Mouse (Mus musculus) MEL (cell line): ENCODE measurements around the gene Htr6. TPM values are rescaled to one million over a fixed set of nuclear protein-coding genes. Genes with fewer than 3 reads are reported as not detected.

Experiments used
- DNase-seq: peaks from one replicate; pipeline ENCODE4 v3.0.0; 2011; ENCODE audit warnings: low read depth, low spot score
- H3K27ac ChIP-seq: 2 replicates; pipeline ENCODE4 v1.5.1; 2012; ENCODE audit warnings: low read depth, mild to moderate bottlenecking, control low read depth, low read length, moderate library complexity; ENCODE audit not compliant: control insufficient read depth
- H3K27me3 ChIP-seq, 2 experiments: fragments of 150-350 bp in 1 of 2; sonication (generic) in 1 of 2; 2 replicates each; pipeline ENCODE4 v1.6.1; 2012; ENCODE audit warnings: low read length in 2 of 2, mild to moderate bottlenecking in 2 of 2, improper control_type of control experiment in 1 of 2, moderate library complexity in 1 of 2; ENCODE audit not compliant: insufficient read depth in 2 of 2, control insufficient read depth in 1 of 2
- H3K36me3 ChIP-seq, 2 experiments: 2 replicates each; pipeline ENCODE4 v1.6.1; 2012 to 2014; ENCODE audit warnings: low read length in 2 of 2, improper control_type of control experiment in 1 of 2, inconsistent platforms in 1 of 2, mild to moderate bottlenecking in 1 of 2; ENCODE audit not compliant: insufficient read depth in 2 of 2, control insufficient read depth in 1 of 2
- H3K4me1 ChIP-seq, 2 experiments: fragments of 150-350 bp in 1 of 2; sonication (generic) in 1 of 2; 2 replicates each; pipeline ENCODE4 v1.6.1; 2012; ENCODE audit warnings: low read length in 2 of 2, improper control_type of control experiment in 1 of 2, mild to moderate bottlenecking in 1 of 2; ENCODE audit not compliant: insufficient read depth in 2 of 2, control insufficient read depth in 1 of 2
- H3K4me3 ChIP-seq, 2 experiments: fragments of 150-350 bp in 1 of 2; sonication (generic) in 1 of 2; 2 replicates each; pipeline ENCODE4 v1.5.1; 2012; ENCODE audit warnings: low read depth in 2 of 2, low read length in 2 of 2, mild to moderate bottlenecking in 2 of 2, moderate library complexity in 2 of 2, control low read depth in 1 of 2, improper control_type of control experiment in 1 of 2; ENCODE audit not compliant: control insufficient read depth in 1 of 2, insufficient read depth in 1 of 2
- H3K79me2 ChIP-seq: 2 replicates; pipeline ENCODE4 v1.6.1; 2012; ENCODE audit warnings: mild to moderate bottlenecking, low read length, moderate library complexity; ENCODE audit not compliant: control insufficient read depth, poor library complexity, insufficient read depth
- H3K9ac ChIP-seq: 2 replicates; pipeline ENCODE4 v1.6.1; 2012; ENCODE audit warnings: low read depth, mild to moderate bottlenecking, control low read depth, low read length, moderate library complexity; ENCODE audit not compliant: control insufficient read depth, poor library complexity, severe bottlenecking
- H3K9me3 ChIP-seq: fragments of 150-350 bp; sonication (generic); replicated peaks from 2 replicates; pipeline ENCODE4 v1.6.1; 2012; ENCODE audit warnings: mild to moderate bottlenecking, low read length, improper control_type of control experiment, moderate library complexity; ENCODE audit not compliant: insufficient read depth
- BHLHE40 ChIP-seq: IDR thresholded peaks from 2 replicates; pipeline ENCODE4 v1.6.1; 2012; ENCODE audit warnings: low read depth, mild to moderate bottlenecking, inconsistent platforms, low read length, improper control_type of control experiment, borderline replicate concordance
- CHD1 ChIP-seq: IDR thresholded peaks from 2 replicates; pipeline ENCODE4 v1.6.1; 2012; ENCODE audit warnings: low read depth, mild to moderate bottlenecking, inconsistent platforms, low read length, improper control_type of control experiment
- CHD2 ChIP-seq: IDR thresholded peaks from 2 replicates; pipeline ENCODE4 v1.6.1; 2011; ENCODE audit warnings: low read length, improper control_type of control experiment
- CTCF ChIP-seq, 3 experiments: IDR thresholded peaks in 2 of 3; conservative IDR thresholded peaks in 1 of 3; 2 replicates each; pipeline ENCODE4 v1.5.1; 2011 to 2012; ENCODE audit warnings: low read length in 3 of 3, low read depth in 2 of 3, mild to moderate bottlenecking in 2 of 3, improper control_type of control experiment in 1 of 3, inconsistent platforms in 1 of 3, mixed read lengths in 1 of 3, moderate library complexity in 1 of 3; ENCODE audit not compliant: control insufficient read depth in 1 of 3, insufficient read depth in 1 of 3, poor library complexity in 1 of 3, severe bottlenecking in 1 of 3
- E2F4 ChIP-seq: IDR thresholded peaks from 2 replicates; pipeline ENCODE4 v1.6.1; 2011; ENCODE audit warnings: low read depth, low read length, improper control_type of control experiment, borderline replicate concordance
- ELF1 ChIP-seq: IDR thresholded peaks from 2 replicates; pipeline ENCODE4 v1.6.1; 2014; ENCODE audit warnings: low read depth, mild to moderate bottlenecking, inconsistent platforms, low read length, improper control_type of control experiment, moderate library complexity
- EP300 ChIP-seq, 2 experiments: IDR thresholded peaks; 2 replicates each; pipeline ENCODE4 v1.6.1; 2011; ENCODE audit warnings: improper control_type of control experiment in 2 of 2, low read length in 2 of 2, low read depth in 1 of 2, mild to moderate bottlenecking in 1 of 2
- ETS1 ChIP-seq: IDR thresholded peaks from 2 replicates; pipeline ENCODE4 v1.6.1; 2012; ENCODE audit warnings: low read depth, mild to moderate bottlenecking, inconsistent platforms, low read length, improper control_type of control experiment, moderate library complexity
- GABPA ChIP-seq: IDR thresholded peaks from 2 replicates; pipeline ENCODE4 v1.6.1; 2012; ENCODE audit warnings: low read depth, mild to moderate bottlenecking, inconsistent platforms, low read length, improper control_type of control experiment, moderate library complexity
- GATA1 ChIP-seq: IDR thresholded peaks from 2 replicates; pipeline ENCODE4 v1.6.1; 2011; ENCODE audit warnings: low read depth, low read length, improper control_type of control experiment
- HCFC1 ChIP-seq: IDR thresholded peaks from 2 replicates; pipeline ENCODE4 v1.6.1; 2012; ENCODE audit warnings: low read depth, mild to moderate bottlenecking, inconsistent platforms, low read length, improper control_type of control experiment, moderate library complexity
- JUND ChIP-seq: IDR thresholded peaks from 2 replicates; pipeline ENCODE4 v1.6.1; 2011; ENCODE audit warnings: low read depth, mild to moderate bottlenecking, improper control_type of control experiment, low read length
- KAT2A ChIP-seq: conservative IDR thresholded peaks from 2 replicates; pipeline ENCODE4 v1.6.1; 2012; ENCODE audit warnings: low read depth, low read length, improper control_type of control experiment, inconsistent platforms
- MAFK ChIP-seq: IDR thresholded peaks from 2 replicates; pipeline ENCODE4 v1.6.1; 2011; ENCODE audit warnings: low read depth, mild to moderate bottlenecking, low read length, improper control_type of control experiment, borderline replicate concordance
- MAX ChIP-seq: IDR thresholded peaks from 2 replicates; pipeline ENCODE4 v1.6.1; 2011; ENCODE audit warnings: low read length, improper control_type of control experiment
- MAZ ChIP-seq: IDR thresholded peaks from 2 replicates; pipeline ENCODE4 v1.6.1; 2012; ENCODE audit warnings: low read depth, mild to moderate bottlenecking, inconsistent platforms, low read length, improper control_type of control experiment
- MXI1 ChIP-seq: IDR thresholded peaks from 2 replicates; pipeline ENCODE4 v1.6.1; 2011; ENCODE audit warnings: mild to moderate bottlenecking, low read depth, low read length, improper control_type of control experiment
- MYB ChIP-seq: IDR thresholded peaks from 2 replicates; pipeline ENCODE4 v1.6.1; 2011; ENCODE audit warnings: mild to moderate bottlenecking, low read depth, low read length, improper control_type of control experiment
- NELFE ChIP-seq: IDR thresholded peaks from 2 replicates; pipeline ENCODE4 v1.6.1; 2011; ENCODE audit warnings: low read depth, low read length, improper control_type of control experiment
- NRF1 ChIP-seq: IDR thresholded peaks from 2 replicates; pipeline ENCODE4 v1.6.1; 2014; ENCODE audit warnings: low read depth, mild to moderate bottlenecking, inconsistent platforms, low read length, improper control_type of control experiment, moderate library complexity; ENCODE audit not compliant: poor library complexity, insufficient read depth, severe bottlenecking
- POLR2A ChIP-seq, 2 experiments: IDR thresholded peaks; 2 replicates each; pipeline ENCODE4 v1.6.1; 2011 to 2012; ENCODE audit warnings: low read length in 2 of 2, mild to moderate bottlenecking in 2 of 2, control low read depth in 1 of 2, improper control_type of control experiment in 1 of 2, low read depth in 1 of 2, moderate library complexity in 1 of 2; ENCODE audit not compliant: control insufficient read depth in 1 of 2, insufficient read depth in 1 of 2, poor library complexity in 1 of 2
- POLR2AphosphoS2 ChIP-seq: IDR thresholded peaks from 2 replicates; pipeline ENCODE4 v1.6.1; 2011; ENCODE audit warnings: low read length, improper control_type of control experiment
- RAD21 ChIP-seq: IDR thresholded peaks from 2 replicates; pipeline ENCODE4 v1.6.1; 2011; ENCODE audit warnings: mild to moderate bottlenecking, low read depth, low read length, improper control_type of control experiment
- RCOR1 ChIP-seq: IDR thresholded peaks from 2 replicates; pipeline ENCODE4 v1.6.1; 2012; ENCODE audit warnings: low read depth, mild to moderate bottlenecking, inconsistent platforms, low read length, improper control_type of control experiment
- SIN3A ChIP-seq: IDR thresholded peaks from 2 replicates; pipeline ENCODE4 v1.6.1; 2012; ENCODE audit warnings: low read length, improper control_type of control experiment, inconsistent platforms
- SMC3 ChIP-seq: IDR thresholded peaks from 2 replicates; pipeline ENCODE4 v1.6.1; 2011; ENCODE audit warnings: low read depth, low read length, improper control_type of control experiment
- TAL1 ChIP-seq: IDR thresholded peaks from 2 replicates; pipeline ENCODE4 v1.6.1; 2012; ENCODE audit warnings: mild to moderate bottlenecking, inconsistent platforms, low read length, moderate library complexity, mixed read lengths
- TBP ChIP-seq: IDR thresholded peaks from 2 replicates; pipeline ENCODE4 v1.8.0; 2011; ENCODE audit warnings: low read depth, low read length, improper control_type of control experiment
- TCF12 ChIP-seq: IDR thresholded peaks from 2 replicates; pipeline ENCODE4 v1.6.1; 2014; ENCODE audit warnings: low read depth, mild to moderate bottlenecking, inconsistent platforms, low read length, improper control_type of control experiment, moderate library complexity
- USF1 ChIP-seq: IDR thresholded peaks from 2 replicates; pipeline ENCODE4 v1.6.1; 2014; ENCODE audit warnings: low read depth, mild to moderate bottlenecking, inconsistent platforms, low read length, improper control_type of control experiment, moderate library complexity
- ZMIZ1 ChIP-seq: IDR thresholded peaks from 2 replicates; pipeline ENCODE4 v1.6.1; 2012; ENCODE audit warnings: low read depth, mild to moderate bottlenecking, inconsistent platforms, low read length, improper control_type of control experiment, moderate library complexity
- ZNF384 ChIP-seq: IDR thresholded peaks from 2 replicates; pipeline ENCODE4 v1.6.1; 2012; ENCODE audit warnings: low read depth, mild to moderate bottlenecking, inconsistent platforms, low read length, improper control_type of control experiment
- polyA plus RNA-seq, 2 experiments: library from polyadenylated mRNA; stranded (reverse) in 1 of 2; unstranded in 1 of 2; fragments of >175 nt in 1 of 2; fragments of >200 nt in 1 of 2; gene quantifications; 2 replicates each; pipeline versions ENCODE4 v1.2.1 to v1.2.4; 2012; ENCODE audit warnings: low replicate concordance in 2 of 2, low read depth in 1 of 2; ENCODE audit not compliant: insufficient read length in 2 of 2, insufficient read depth in 1 of 2, missing spikeins in 1 of 2
- total RNA-seq: library from RNA; depleted of rRNA; stranded (reverse); fragments of 300-350 nt; gene quantifications from 2 replicates; pipeline ENCODE4 v1.2.3, GENCODE M21; 2012

The Htr6 gene
- total and polyA plus RNA-seq, 3 experiments: 0.08 TPM; not detected in 2

GRCm38 (mm10) chr4:139020385-139020784 lies 55.0 kb downstream of the Htr6 start:
- Histone ChIP-seq H3K79me2 (no peaks in the 10 kb centered on the region), H3K9ac (no peak overlapping the region), H3K9me3 (no peaks in the 10 kb centered on the region), H3K27ac (0 out of 2 replicates have a peak overlapping the region, but pooled peaks have one; percentile 60), H3K4me1 (peaks cover 0 to 17% of the 10 kb centered on the region in 2 experiments; a peak in 2 of 4 replicates), H3K27me3 (no peaks in the 10 kb centered on the region), H3K36me3 (peaks cover 0 to 14% of the 10 kb centered on the region in 2 experiments; a peak in 3 of 4 replicates), H3K4me3 (no peak overlapping the region)
- DNase-seq: peak; percentile 63
- TF ChIP-seq ETS1 (peak; percentile 65), SIN3A (0 out of 2 replicates have a peak, but pooled peaks have one; percentile 24), POLR2A (IDR thresholded peaks at IDR 0.05; ENCODE audit: control insufficient read depth in 1 of 2, insufficient read depth in 1 of 2, low read depth in 1 of 2, low read length in 2 of 2, poor library complexity in 1 of 2) (no peak), ZMIZ1 (no peak), RCOR1 (peak; percentile 79), NRF1 (no peak), TBP (no peak), GABPA (no peak), NELFE (no peak), BHLHE40 (no peak), USF1 (no peak), HCFC1 (no peak), KAT2A (no peak), RAD21 (no peak), GATA1 (peak; percentile 31; the same call in 1 of the 2 replicates), TAL1 (peak; percentile 2; the same call in 1 of the 2 replicates), ZNF384 (no peak), CTCF (IDR thresholded peaks at IDR 0.05 in 2 of 3, conservative IDR thresholded peaks at IDR 0.05 in 1 of 3; ENCODE audit: control insufficient read depth in 1 of 3, insufficient read depth in 1 of 3, low read depth in 2 of 3, low read length in 3 of 3, poor library complexity in 1 of 3, severe bottlenecking in 1 of 3) (no peak)

- no peaks in the 10 kb centered on the region for H3K9me3 ChIP-seq
- peaks cover 2 to 14% of the 10 kb centered on the region in 2 experiments for H3K36me3 ChIP-seq
- H3K4me1 ChIP-seq: peaks cover 0 to 17% of the 10 kb centered on the region in 2 experiments; a peak in 2 of 4 replicates
- peak overlapping the region; percentile 48 for H3K9ac ChIP-seq
- no peaks in the 10 kb centered on the region for H3K27me3 ChIP-seq
- peak overlapping the region in 1 of 2 experiments; percentile 25; a peak in 2 of 4 replicates for H3K4me3 ChIP-seq
- no peaks in the 10 kb centered on the region for H3K79me2 ChIP-seq
- H3K27ac ChIP-seq: peak overlapping the region; percentile 60
- DNase-seq: peak; percentile 93
- no peak for TF ChIP-seq E2F4
- TF ChIP-seq EP300 (IDR thresholded peaks at IDR 0.05; ENCODE audit: low read depth in 1 of 2, low read length in 2 of 2): peak in 1 of 2 experiments; percentile 75; a peak in 2 of 4 replicates
- no peak for TF ChIP-seq POLR2AphosphoS2
- TF ChIP-seq KAT2A: no peak
- no peak for TF ChIP-seq CTCF (IDR thresholded peaks at IDR 0.05 in 2 of 3, conservative IDR thresholded peaks at IDR 0.05 in 1 of 3; ENCODE audit: control insufficient read depth in 1 of 3, insufficient read depth in 1 of 3, low read depth in 2 of 3, low read length in 3 of 3, poor library complexity in 1 of 3, severe bottlenecking in 1 of 3)
- no peak for TF ChIP-seq CHD2
- TF ChIP-seq POLR2A (IDR thresholded peaks at IDR 0.05; ENCODE audit: control insufficient read depth in 1 of 2, insufficient read depth in 1 of 2, low read depth in 1 of 2, low read length in 2 of 2, poor library complexity in 1 of 2): peak; percentile 25 to 79; a peak in 2 of 4 replicates
- peak; percentile 98 for TF ChIP-seq BHLHE40
- no peak for TF ChIP-seq SMC3
- TF ChIP-seq MAFK: no peak
- no peak for TF ChIP-seq JUND
- TF ChIP-seq ELF1: peak; percentile 76
- no peak for TF ChIP-seq MYB
- TF ChIP-seq MAX: peak; percentile 92
- TF ChIP-seq MXI1: peak; percentile 76
- no peak for TF ChIP-seq GABPA
- no peak for TF ChIP-seq RAD21
- TF ChIP-seq MAZ: no peak
- no peak for TF ChIP-seq CHD1
- TF ChIP-seq RCOR1: peak; percentile 71
- TF ChIP-seq TCF12: 0 out of 2 replicates have a peak, but pooled peaks have one; percentile 31
These were observed 56.0 kb downstream of the Htr6 start for GRCm38 (mm10) chr4:139019413-139019812.
